Mouse (Mus musculus) G1E (cell line): Measurements from ENCODE around the gene Psmc3. TPM values are rescaled to one million over a fixed set of nuclear protein-coding genes. Genes with fewer than 3 reads are reported as not detected.

ENCODE experiments used
- ATAC-seq: 2 replicates; pipeline ENCODE4 v1.8.0; 2016; ENCODE audit warnings: mild to moderate bottlenecking; ENCODE audit not compliant: insufficient number of reproducible peaks, poor library complexity, low FRiP score, severe bottlenecking; ENCODE audit errors: extremely low read depth
- DNase-seq: peaks from one replicate; pipeline ENCODE4 v3.0.0; 2012; ENCODE audit warnings: low spot score
- H3K27me3 ChIP-seq: 2 replicates; pipeline ENCODE4 v1.6.1; 2012; ENCODE audit warnings: mild to moderate bottlenecking, low read length, inconsistent platforms; ENCODE audit not compliant: insufficient read depth
- H3K36me3 ChIP-seq: replicated peaks from 2 replicates; pipeline ENCODE3; 2012; ENCODE audit warnings: mild to moderate bottlenecking, inconsistent platforms
- H3K4me1 ChIP-seq: 2 replicates; pipeline ENCODE4 v1.6.1; 2012; ENCODE audit warnings: low read depth, low read length, inconsistent platforms, mixed read lengths; ENCODE audit not compliant: insufficient read depth
- H3K4me3 ChIP-seq: 2 replicates; pipeline ENCODE4 v1.5.1; 2012; ENCODE audit warnings: low read depth, mild to moderate bottlenecking, inconsistent platforms, low read length, moderate library complexity, mixed read lengths
- H3K9me3 ChIP-seq: replicated peaks from 2 replicates; pipeline ENCODE4 v1.6.1; 2012; ENCODE audit warnings: inconsistent platforms
- CTCF ChIP-seq: IDR thresholded peaks from 2 replicates; pipeline ENCODE4 v1.5.1; 2012; ENCODE audit warnings: low read depth, low read length, inconsistent platforms, mixed read lengths
- GATA1 ChIP-seq: IDR thresholded peaks from 2 replicates; pipeline ENCODE4 v1.6.1; 2012; ENCODE audit warnings: borderline replicate concordance, low read length, inconsistent platforms, mixed read lengths
- GATA2 ChIP-seq: IDR thresholded peaks from 2 replicates; pipeline ENCODE4 v1.6.1; 2012; ENCODE audit warnings: low read depth, low read length, inconsistent platforms, borderline replicate concordance
- POLR2AphosphoS5 ChIP-seq: IDR thresholded peaks from 2 replicates; pipeline ENCODE4 v1.6.1; 2012; ENCODE audit warnings: low read depth, low read length, inconsistent platforms; ENCODE audit not compliant: insufficient replicate concordance
- TAL1 ChIP-seq: conservative IDR thresholded peaks from 2 replicates; pipeline ENCODE4 v1.6.1; 2012; ENCODE audit warnings: low read depth, low read length, inconsistent platforms, mixed read lengths
- polyA plus RNA-seq: library from polyadenylated mRNA; stranded (reverse); fragments of >175 nt; gene quantifications from 2 replicates; pipeline ENCODE4 v1.2.3, GENCODE M21; 2012
- total RNA-seq, 2 experiments: library from RNA; stranded (forward) in 1 of 2; stranded (reverse) in 1 of 2; fragments of 200-1000 nt in 1 of 2; fragments of >200 nt in 1 of 2; fragmentation: Nextera tagmentation in 1 of 2; gene quantifications; 2 replicates each; pipeline ENCODE4 v1.2.3; 2014 to 2017

The Psmc3 gene
- total and polyA plus RNA-seq, 3 experiments = 141 to 280 (median 165) TPM

GRCm38 (mm10) chr2:91079026-91079384 is 25.2 kb downstream of the Psmc3 start:
- no peaks in the 10 kb centered on the region for H3K36me3 ChIP-seq
- no peaks in the 10 kb centered on the region for H3K27me3 ChIP-seq
- DNase-seq (no peak), ATAC-seq (no peak)
- peak overlapping the region; percentile 72 for H3K4me3 ChIP-seq
- TF ChIP-seq CTCF = no peak
- no peak for TF ChIP-seq GATA1
- TF ChIP-seq POLR2AphosphoS5 = no peak
- no peak for TF ChIP-seq TAL1
- no peak for TF ChIP-seq GATA2
- peaks cover 73% of the 10 kb centered on the region for H3K4me1 ChIP-seq
- no peaks in the 10 kb centered on the region for H3K9me3 ChIP-seq

DNA sequence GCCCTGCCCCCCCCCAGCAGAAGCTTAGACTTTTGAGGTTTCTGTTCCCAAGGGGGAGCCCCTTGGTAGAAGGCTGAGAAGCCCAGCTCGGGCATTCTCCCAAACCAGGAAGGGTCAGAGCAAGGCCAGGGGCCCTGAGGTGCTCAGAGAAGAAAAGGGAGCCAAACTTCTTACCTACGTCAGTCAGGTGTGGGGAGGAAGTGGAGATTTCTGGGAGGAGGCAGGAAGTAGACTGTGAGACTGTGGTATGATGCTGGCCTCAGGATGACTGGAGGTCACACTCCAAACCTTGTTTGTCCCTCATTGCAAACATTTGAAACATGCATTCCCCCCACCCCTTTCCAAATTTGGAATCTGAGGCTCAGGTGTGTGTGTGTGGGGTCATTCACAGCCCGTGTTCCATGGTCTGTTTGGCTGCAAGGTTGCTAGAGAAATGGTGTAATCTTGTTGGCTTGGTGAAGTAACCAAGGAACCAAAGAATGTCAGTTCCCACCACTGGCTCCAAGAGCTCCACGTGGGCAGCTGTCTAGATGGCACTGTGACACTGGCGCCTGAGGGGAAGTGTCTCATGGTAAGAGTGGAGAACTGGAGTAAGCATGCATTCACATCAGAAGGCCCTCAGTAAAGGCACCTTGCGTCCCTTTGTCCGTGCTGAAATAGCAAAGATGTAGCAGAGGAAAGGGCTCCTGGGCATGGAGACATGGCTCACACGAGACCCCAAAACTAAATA is 27.1 kb downstream of the Psmc3 start:
- H3K36me3 ChIP-seq = no peaks in the 10 kb centered on the region
- H3K4me3 ChIP-seq = no peak overlapping the region
- peaks cover under 1% of the 10 kb centered on the region; the same call in 1 of the 2 replicates for H3K27me3 ChIP-seq
- TF ChIP-seq GATA1 (no peak), GATA2 (no peak), CTCF (no peak), POLR2AphosphoS5 (no peak), TAL1 (no peak)
- no peaks in the 10 kb centered on the region for H3K9me3 ChIP-seq
- peaks cover 81% of the 10 kb centered on the region for H3K4me1 ChIP-seq
- no peak for DNase-seq
- ATAC-seq = no peak

- Histone ChIP-seq H3K27me3 (peaks cover 5% of the 10 kb centered on the region; the same call in 1 of the 2 replicates), H3K4me3 (peak within 1 kb of the TSS; percentile 63; the same call in 1 of the 2 replicates), H3K4me1 (peaks cover 80% of the 10 kb centered on the region), H3K9me3 (no peaks in the 10 kb centered on the region), H3K36me3 (no peaks in the 10 kb centered on the region)
- no peak for ATAC-seq
- TF ChIP-seq GATA2 = no peak
- no peak for TF ChIP-seq POLR2AphosphoS5
- no peak for TF ChIP-seq TAL1
- DNase-seq = no peak
Measured at GRCm38 (mm10) chr2:91081775-91082695, 28.2 kb downstream of the Psmc3 start, which contains the start of gene Spi1. TSS of gene Spi1 (plus strand) at chr2:91082390.

GRCm38 (mm10) chr2:91082844-91083243 is 29.0 kb downstream of the Psmc3 start:
- Histone ChIP-seq H3K4me3 (peak overlapping the region; percentile 63; the same call in 1 of the 2 replicates), H3K9me3 (no peaks in the 10 kb centered on the region), H3K36me3 (no peaks in the 10 kb centered on the region), H3K4me1 (peaks cover 78% of the 10 kb centered on the region), H3K27me3 (peaks cover 7% of the 10 kb centered on the region; the same call in 1 of the 2 replicates)
- DNase-seq (peak; percentile 83), ATAC-seq (peak; percentile 89)
- TF ChIP-seq GATA2 (no peak), CTCF (no peak), GATA1 (no peak), POLR2AphosphoS5 (no peak)

GRCm38 (mm10) chr2:91083366-91083940 is 29.6 kb downstream of the Psmc3 start:
- DNase-seq = no peak
- no peak for ATAC-seq
- Histone ChIP-seq H3K36me3 (no peaks in the 10 kb centered on the region), H3K9me3 (no peaks in the 10 kb centered on the region), H3K4me3 (peak overlapping the region; percentile 63; the same call in 1 of the 2 replicates), H3K27me3 (peaks cover 7% of the 10 kb centered on the region; the same call in 1 of the 2 replicates), H3K4me1 (peaks cover 78% of the 10 kb centered on the region)
- no peak for TF ChIP-seq POLR2AphosphoS5
- no peak for TF ChIP-seq GATA2
- no peak for TF ChIP-seq CTCF
- TF ChIP-seq GATA1 = no peak
- TF ChIP-seq TAL1 = no peak
